Mouse (Mus musculus): Measurements from ENCODE around the gene Slc39a9.

DNA sequence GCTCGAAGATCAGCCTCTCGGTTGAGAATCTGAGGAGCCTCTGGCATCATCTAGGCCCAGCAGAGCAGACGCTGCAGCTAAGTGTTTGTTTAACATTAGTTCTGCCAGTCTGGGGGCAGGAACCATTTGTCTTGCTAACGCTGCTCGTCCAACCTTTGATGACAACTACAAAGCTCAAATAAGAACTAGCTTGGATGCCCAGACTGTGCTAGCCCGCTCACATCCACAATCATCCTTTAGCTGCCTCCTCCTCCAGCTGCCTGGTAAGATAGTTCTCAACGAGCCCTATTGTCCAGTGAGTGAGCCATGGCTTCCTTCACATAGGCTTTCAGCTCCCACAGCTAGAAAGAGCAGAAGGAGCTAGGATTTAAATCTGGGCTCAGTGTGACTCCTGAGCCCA is 45.4 kb upstream of the Slc39a9 start:
- no peak for TF ChIP-seq CTCF (IDR thresholded peaks at IDR 0.05; ENCODE audit: borderline replicate concordance, insufficient read depth, low read length)
- TF ChIP-seq POLR2A (IDR thresholded peaks at IDR 0.05; ENCODE audit: low read depth, low read length), result no peak
